In the genomic region with DNA sequence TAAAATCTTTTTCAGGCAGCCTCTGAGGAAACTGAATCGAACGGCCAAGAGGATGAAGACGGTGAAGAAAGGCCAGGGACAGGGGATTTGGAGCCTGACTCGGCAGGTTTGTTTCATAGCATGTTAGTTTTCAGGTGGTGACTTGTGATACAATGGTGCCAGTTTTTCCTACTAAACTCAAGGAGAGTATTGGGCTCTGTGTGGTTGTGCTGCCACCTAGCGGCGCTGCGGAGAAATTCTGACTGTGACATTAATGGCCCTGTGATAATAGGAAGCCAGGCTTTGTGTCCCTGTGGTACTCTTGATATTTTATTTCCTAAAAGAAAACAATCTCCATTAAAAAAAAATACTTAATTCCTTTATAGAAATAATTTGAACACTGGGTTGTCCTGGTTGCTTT, we compare ENCODE assay signal across 8 mouse cellular contexts.
DNase-seq lines count a peak whose midpoint lies in the region; ATAC-seq and TF ChIP-seq lines count a peak whose summit lies in the region.

No protein-coding gene starts in this region.

- intact Hi-C loops in heart, postnatal 36 days (cut with DNase I), result loop anchor here (1.0 to 10.0 kb wide), 3 partner anchors 306 to 622 kb away; no protein-coding TSS in a partner anchor

- ATAC-seq in erythroblast, adult 5-6 weeks (replicated peaks; ENCODE audit: low FRiP score, poor library complexity, severe bottlenecking), result peak; percentile 52; the same call in 1 of the 2 replicates

- no peak for TF ChIP-seq POLR2A in brain, embryonic 14.5 days (IDR thresholded peaks at IDR 0.05; ENCODE audit: borderline replicate concordance, extremely low read depth, insufficient read depth, insufficient read length, poor library complexity, severe bottlenecking)

- peak; percentile 91 for TF ChIP-seq CTCF in brain, embryonic 14.5 days (IDR thresholded peaks at IDR 0.05; ENCODE audit: borderline replicate concordance, extremely low read depth, insufficient read depth, insufficient read length)

- peak; percentile 26 for DNase-seq in MEL-GATA-1-ER (ENCODE audit: extremely low read depth, low read depth)
- peak; percentile 90 for DNase-seq in brain, embryonic 14.5 days (ENCODE audit: low read depth)
- DNase-seq in heart, postnatal 36 days, result peak; percentile 77 to 83
- DNase-seq in layer of hippocampus, postnatal 14 days (ENCODE audit: low spot score in 2 of 2), result peak; percentile 79 to 83
- DNase-seq in lung, postnatal 36 days, result peak; percentile 81
- DNase-seq in right cerebral cortex, postnatal 10 days (ENCODE audit: low spot score in 2 of 2), result peak; percentile 71 to 86
- DNase-seq in yolk sac, embryonic 10.5 days (ENCODE audit: low spot score), result peak; percentile 30

Comparison
In these comparisons a context has a peak if more than half of its experiments do, and no peak if none do; other contexts are left out.
1. Peak in every context shown above with its lines: DNase-seq and ATAC-seq.
2. DNase-seq: peak in every context shown above with its lines; median percentile 90 in brain, embryonic 14.5 days; 81 in layer of hippocampus, postnatal 14 days; 81 in lung, postnatal 36 days; 80 in heart, postnatal 36 days; 78 in right cerebral cortex, postnatal 10 days; 30 in yolk sac, embryonic 10.5 days; 26 in MEL-GATA-1-ER.